Mouse (Mus musculus) liver, embryonic 13.5 days (tissue): ENCODE data around the gene Vps35. TPM values are rescaled to one million over a fixed set of nuclear protein-coding genes. Genes with fewer than 3 reads are reported as not detected.

Experiments used
- ATAC-seq: fragments of 200-750 bp; cut with Nextera tagmentation; 2 replicates; pipeline ENCODE4 v1.8.0; 2017; ENCODE audit warnings: low read depth, mild to moderate bottlenecking, moderate number of reproducible peaks, moderate library complexity
- DNase-seq: peaks from one replicate; pipeline ENCODE4 v3.0.0; 2022
- H3K27ac ChIP-seq: fragments of 300-500 bp; sonication (generic); 2 replicates; pipeline ENCODE4 v1.5.1; 2015; ENCODE audit warnings: moderate library complexity, mild to moderate bottlenecking, inconsistent platforms
- H3K27me3 ChIP-seq: fragments of 300-500 bp; sonication (generic); 2 replicates; pipeline ENCODE4 v1.6.1; 2015; ENCODE audit warnings: mild to moderate bottlenecking, inconsistent platforms
- H3K36me3 ChIP-seq: fragments of 300-500 bp; sonication (generic); 2 replicates; pipeline ENCODE4 v1.6.1; 2015; ENCODE audit warnings: mild to moderate bottlenecking, inconsistent platforms
- H3K4me1 ChIP-seq: fragments of 300-500 bp; sonication (generic); replicated peaks from 2 replicates; pipeline ENCODE4 v1.6.1; 2015; ENCODE audit warnings: inconsistent platforms
- H3K4me2 ChIP-seq: fragments of 300-500 bp; sonication (generic); 2 replicates; pipeline ENCODE4 v1.6.1; 2015; ENCODE audit warnings: inconsistent platforms, mild to moderate bottlenecking, moderate library complexity
- H3K4me3 ChIP-seq: fragments of 300-500 bp; sonication (generic); replicated peaks from 2 replicates; pipeline ENCODE4 v1.5.1; 2015; ENCODE audit warnings: mild to moderate bottlenecking, inconsistent platforms
- H3K9ac ChIP-seq: fragments of 300-500 bp; sonication (generic); 2 replicates; pipeline ENCODE4 v1.6.1; 2015; ENCODE audit warnings: mild to moderate bottlenecking, inconsistent platforms
- H3K9me3 ChIP-seq: fragments of 300-500 bp; sonication (generic); replicated peaks from 2 replicates; pipeline ENCODE4 v1.6.1; 2016; ENCODE audit warnings: inconsistent platforms
- WGBS: fragments of 180-500 bp; shearing (Covaris S2); methylation state at CpG from one replicate; pipeline ENCODE4 v1.1.7; 2015; ENCODE audit not compliant: insufficient replicate concordance; 5-methylcytosine and 5-hydroxymethylcytosine counted together
- polyA plus RNA-seq: library from polyadenylated mRNA; unstranded; fragments of >200 nt; fragmentation: Nextera tagmentation; extraction: Ambion mirVana; gene quantifications from 2 replicates; pipeline ENCODE4 v1.2.1, GENCODE M21; 2015

Vps35 gene
- polyA plus RNA-seq: 110 and 138 TPM in 2 replicates

DNA sequence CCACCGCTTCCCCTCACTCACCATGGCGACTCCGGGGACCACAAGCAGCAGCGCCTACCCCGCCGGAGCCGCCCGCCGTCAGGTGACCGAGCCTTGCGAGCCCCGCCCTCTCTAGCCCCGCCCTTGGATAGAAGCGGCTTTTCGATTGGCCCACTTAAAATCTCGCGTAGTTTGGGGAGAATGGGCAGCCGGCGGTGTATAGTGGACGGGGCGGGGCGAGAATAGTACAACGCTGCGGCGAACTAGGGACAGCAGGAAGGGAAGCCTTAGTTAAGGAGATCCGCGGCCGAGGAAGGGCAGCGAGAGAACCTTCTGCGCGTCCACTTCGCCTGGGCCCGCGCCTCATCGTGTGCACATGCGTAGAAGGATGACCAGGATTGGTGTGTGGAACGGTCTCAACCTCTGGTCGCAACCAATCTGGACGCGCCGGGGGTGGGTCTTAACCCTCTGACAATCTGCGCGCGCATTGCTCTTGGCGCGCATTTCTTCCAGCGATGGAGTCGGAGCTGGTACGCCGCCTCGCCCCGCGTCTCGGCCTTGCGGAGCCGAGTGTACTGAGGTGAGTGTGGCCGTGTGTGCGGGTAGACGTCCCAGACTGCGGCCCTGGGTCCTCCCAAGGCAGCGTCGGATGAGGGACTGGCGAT, at the start of gene Vps35, which contains the start of gene Orc6:
Gene Vps35 (minus strand): TSS at position 369 of the 644 bp plus-strand sequence.
Gene Orc6 (plus strand): TSS at position 199 of the 644 bp plus-strand sequence.
- WGBS: under 1% methylated on average over 63 of the region's 63 CpGs
- peak within 1 kb of the TSS; percentile 96 for H3K9ac ChIP-seq
- peak; percentile 94 for DNase-seq
- peak within 1 kb of the TSS; percentile 81 for H3K4me2 ChIP-seq
- peak within 1 kb of the TSS; percentile 91 for H3K27ac ChIP-seq
- peaks cover 29% of the 10 kb centered on the region for H3K36me3 ChIP-seq
- H3K27me3 ChIP-seq: no peaks in the 10 kb centered on the region
- peaks cover 43% of the 10 kb centered on the region for H3K4me1 ChIP-seq
- ATAC-seq: peak; percentile 96
- peak within 1 kb of the TSS; percentile 98 for H3K4me3 ChIP-seq
- H3K9me3 ChIP-seq: no peaks in the 10 kb centered on the region

DNA sequence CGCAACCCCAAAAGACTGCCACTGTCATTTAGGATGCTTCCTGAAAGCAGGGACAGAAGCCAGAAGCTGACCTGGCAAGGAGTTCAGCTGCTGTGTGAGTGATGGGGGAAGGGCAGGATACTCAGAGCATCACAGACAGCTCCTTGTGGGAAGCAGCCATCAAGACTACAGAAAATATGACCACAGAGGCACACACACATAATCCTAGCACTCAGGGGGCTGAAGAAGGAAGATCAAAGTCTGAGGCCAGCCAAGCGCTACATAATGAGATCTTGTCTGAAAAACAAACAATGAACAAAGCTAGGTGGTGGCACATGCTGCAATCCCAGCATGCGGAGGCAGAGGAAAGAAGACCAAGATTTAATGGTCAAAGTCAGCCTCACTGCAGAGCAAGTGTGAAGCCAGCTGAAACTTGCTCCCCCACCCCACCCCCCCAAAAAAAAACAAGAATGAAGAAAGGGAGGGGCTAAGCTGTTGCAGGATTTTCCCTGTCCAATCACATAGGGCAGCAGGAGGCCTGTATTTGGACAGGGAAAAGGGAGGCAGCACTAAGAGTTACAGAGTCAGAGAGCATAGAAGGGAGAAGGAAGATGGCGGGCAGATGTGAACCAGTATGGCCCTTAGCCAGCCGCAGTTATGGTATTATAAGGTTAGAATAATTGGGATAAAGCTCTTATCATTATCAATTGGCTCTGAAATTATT, 40.4 kb upstream of the Vps35 start:
- no peak overlapping the region for H3K4me2 ChIP-seq
- peaks cover 53% of the 10 kb centered on the region for H3K36me3 ChIP-seq
- DNase-seq: no peak
- peaks cover 18% of the 10 kb centered on the region for H3K4me1 ChIP-seq
- no peak overlapping the region for H3K9ac ChIP-seq
- no peak overlapping the region for H3K27ac ChIP-seq
- no peak for ATAC-seq
- WGBS: 87% methylated on average over 5 of the region's 5 CpGs
- H3K9me3 ChIP-seq: no peaks in the 10 kb centered on the region
- no peak overlapping the region for H3K4me3 ChIP-seq
- H3K27me3 ChIP-seq: no peaks in the 10 kb centered on the region

DNA sequence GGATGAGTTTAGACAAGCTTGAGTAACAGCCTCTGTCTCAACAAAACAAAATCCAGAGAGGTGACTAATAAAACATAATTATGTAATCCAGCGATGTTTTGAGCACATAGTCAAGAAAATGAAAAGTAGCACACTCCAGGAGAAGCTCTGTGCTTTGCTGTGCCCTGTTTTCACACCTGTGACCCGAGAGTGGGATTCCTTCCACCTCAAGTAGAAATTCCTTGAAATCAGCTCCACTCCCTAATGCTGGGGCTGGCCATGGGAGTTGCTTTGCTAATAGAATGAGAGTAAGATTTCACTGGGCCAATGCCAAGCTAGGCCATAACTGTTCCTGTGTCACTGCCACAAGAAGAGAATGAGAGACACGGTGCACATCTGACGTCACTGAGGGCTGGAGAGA, 38.1 kb upstream of the Vps35 start:
- no peaks in the 10 kb centered on the region for H3K27me3 ChIP-seq
- H3K4me2 ChIP-seq: no peak overlapping the region
- DNase-seq: no peak
- no peak overlapping the region for H3K27ac ChIP-seq
- H3K36me3 ChIP-seq: peaks cover 49% of the 10 kb centered on the region
- H3K9ac ChIP-seq: no peak overlapping the region
- ATAC-seq: no peak
- no peak overlapping the region for H3K4me3 ChIP-seq
- H3K4me1 ChIP-seq: peaks cover 22% of the 10 kb centered on the region
- H3K9me3 ChIP-seq: no peaks in the 10 kb centered on the region
- WGBS: 82% methylated on average over 4 of the region's 4 CpGs

DNA sequence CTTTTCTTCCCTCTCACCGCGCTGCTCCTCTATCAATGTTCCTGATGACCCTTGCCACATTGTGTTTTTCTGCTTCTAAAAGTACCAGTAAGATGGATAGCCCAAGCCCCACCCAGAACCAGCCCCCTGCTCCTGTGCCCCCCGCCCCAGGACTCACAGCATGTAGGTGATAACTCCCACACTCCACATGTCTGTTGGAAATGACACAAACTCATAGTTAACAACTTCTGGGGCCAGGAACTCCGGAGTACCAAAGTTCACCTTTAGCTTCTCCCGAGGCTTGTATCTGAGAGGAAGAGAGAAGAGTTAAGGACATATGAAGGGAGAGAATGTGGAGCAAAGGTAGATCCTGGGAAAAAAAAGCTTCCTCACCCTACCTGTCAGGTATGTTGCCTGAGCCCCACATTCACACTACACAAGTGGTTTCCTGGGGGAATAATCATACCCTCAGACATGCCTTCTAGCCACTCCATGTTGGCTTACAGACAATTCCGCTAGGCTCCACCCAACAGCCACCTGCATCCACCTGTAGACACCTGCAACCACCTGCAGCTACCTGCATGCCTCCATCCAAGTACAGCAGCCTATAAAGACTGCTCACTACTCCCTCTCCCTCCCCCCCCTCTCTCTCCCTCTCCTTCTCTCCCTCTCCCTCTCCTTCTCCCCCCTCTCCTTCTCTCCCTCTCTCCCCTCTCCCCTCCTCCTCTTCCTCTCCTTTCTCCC, 36.8 kb upstream of the Vps35 start:
- Histone ChIP-seq H3K9me3 (no peaks in the 10 kb centered on the region), H3K27me3 (no peaks in the 10 kb centered on the region), H3K9ac (no peak overlapping the region), H3K27ac (peak overlapping the region; percentile 69), H3K4me1 (peaks cover 22% of the 10 kb centered on the region), H3K4me3 (no peak overlapping the region), H3K4me2 (no peak overlapping the region), H3K36me3 (peaks cover 46% of the 10 kb centered on the region)
- no peak for ATAC-seq
- WGBS: 72% methylated on average over 6 of the region's 6 CpGs
- DNase-seq: peak; percentile 35

DNA sequence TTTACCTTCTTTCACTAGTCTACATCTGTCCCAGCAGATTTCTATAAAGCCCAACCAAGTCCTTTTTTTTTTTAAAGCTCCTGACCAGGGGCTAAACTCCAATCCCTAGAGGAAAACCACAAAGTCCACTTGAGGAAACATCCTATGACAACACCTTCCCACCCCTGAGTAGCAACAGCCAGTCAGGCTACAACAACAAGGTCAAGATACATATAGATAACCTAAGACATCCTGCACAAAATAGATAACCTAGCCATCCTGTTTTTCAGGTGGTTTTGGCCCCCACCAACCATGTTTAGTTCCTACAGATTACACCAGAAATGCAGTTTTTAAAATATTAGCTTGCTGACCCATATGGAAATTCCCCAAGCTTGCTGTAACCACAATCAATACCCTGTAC, 35.5 kb upstream of the Vps35 start:
- Histone ChIP-seq H3K9ac (no peak overlapping the region), H3K9me3 (no peaks in the 10 kb centered on the region), H3K4me1 (peaks cover 22% of the 10 kb centered on the region), H3K36me3 (peaks cover 35% of the 10 kb centered on the region), H3K4me3 (no peak overlapping the region), H3K27ac (no peak overlapping the region), H3K4me2 (no peak overlapping the region), H3K27me3 (no peaks in the 10 kb centered on the region)
- no peak for DNase-seq
- ATAC-seq: peak; percentile 71

DNA sequence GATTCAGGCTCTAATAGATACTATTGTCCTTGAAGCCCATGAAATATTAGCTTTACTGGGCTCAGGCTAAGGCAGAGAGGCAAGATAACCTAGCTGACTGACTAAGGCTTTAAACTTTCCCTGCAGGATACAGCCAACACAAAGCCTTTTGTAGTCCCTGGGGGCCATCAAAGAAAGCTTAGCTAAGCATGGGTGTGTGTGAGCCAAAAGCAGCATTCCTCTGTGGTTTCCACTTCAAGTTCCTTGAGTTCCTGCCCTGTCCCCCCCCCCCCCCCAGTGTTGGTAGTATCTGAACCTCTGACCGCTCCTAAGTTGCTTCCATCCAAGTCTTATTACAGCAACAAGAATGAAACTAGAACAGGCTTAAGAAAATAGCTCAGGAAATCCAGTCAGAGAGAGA, 29.9 kb upstream of the Vps35 start:
- Histone ChIP-seq H3K27me3 (no peaks in the 10 kb centered on the region), H3K9me3 (no peaks in the 10 kb centered on the region), H3K9ac (no peak overlapping the region), H3K4me3 (no peak overlapping the region), H3K27ac (no peak overlapping the region), H3K4me1 (no peaks in the 10 kb centered on the region; the same call in 1 of the 2 replicates), H3K36me3 (peaks cover 58% of the 10 kb centered on the region), H3K4me2 (no peak overlapping the region)
- DNase-seq (no peak), ATAC-seq (no peak)
- WGBS: 95% methylated on average over 1 of the region's 1 CpGs

DNA sequence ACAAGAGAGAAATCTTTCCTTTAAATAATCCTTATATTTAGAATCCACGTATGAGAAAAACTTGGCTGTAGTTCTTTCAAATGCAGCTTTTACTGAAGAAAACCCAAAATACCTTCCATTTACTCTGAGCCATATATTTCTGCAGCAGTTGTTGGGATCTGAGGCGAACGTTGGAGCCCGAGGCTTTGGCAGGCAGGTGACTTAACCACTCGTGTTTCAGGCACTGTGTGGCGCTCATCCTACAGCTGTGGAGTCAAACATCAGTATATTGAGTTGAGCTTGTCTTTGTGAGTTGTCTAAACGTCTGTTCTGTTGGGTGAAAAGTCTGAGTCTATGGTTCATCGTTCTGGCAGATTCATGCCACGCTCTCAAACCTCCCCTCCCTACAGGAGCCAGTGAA, 27.4 kb upstream of the Vps35 start:
- Histone ChIP-seq H3K9me3 (no peaks in the 10 kb centered on the region), H3K4me3 (no peak overlapping the region), H3K4me1 (peaks cover 11% of the 10 kb centered on the region; the same call in 1 of the 2 replicates), H3K36me3 (peaks cover 71% of the 10 kb centered on the region), H3K4me2 (no peak overlapping the region), H3K27me3 (no peaks in the 10 kb centered on the region), H3K27ac (no peak overlapping the region), H3K9ac (no peak overlapping the region)
- DNase-seq: no peak
- 78% methylated on average over 9 of the region's 9 CpGs for WGBS
- ATAC-seq: no peak

DNA sequence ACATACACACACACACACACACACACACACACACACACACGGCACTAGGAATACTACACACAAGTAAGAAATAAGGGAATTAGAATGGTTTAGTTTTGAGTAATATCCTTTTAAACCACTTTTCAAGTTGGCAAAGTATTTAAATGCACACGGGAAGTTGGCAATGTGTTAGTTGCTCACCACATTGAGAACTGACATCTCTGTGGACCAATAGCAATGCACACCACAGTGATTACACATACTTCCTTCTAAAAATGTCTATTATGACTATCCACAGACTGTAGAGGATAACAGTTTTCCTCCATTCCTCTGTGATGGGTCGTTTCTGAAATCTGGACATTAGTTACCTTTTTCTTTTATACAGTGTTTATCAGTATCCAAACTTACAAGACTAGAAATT, 23.5 kb upstream of the Vps35 start:
- peaks cover 33% of the 10 kb centered on the region for H3K4me1 ChIP-seq
- H3K27ac ChIP-seq: no peak overlapping the region
- ATAC-seq (no peak), DNase-seq (no peak)
- no peak overlapping the region for H3K4me2 ChIP-seq
- peaks cover 2% of the 10 kb centered on the region; the same call in 1 of the 2 replicates for H3K9me3 ChIP-seq
- no peak overlapping the region for H3K9ac ChIP-seq
- no peaks in the 10 kb centered on the region for H3K27me3 ChIP-seq
- WGBS: 68% methylated on average over 3 of the region's 3 CpGs
- H3K36me3 ChIP-seq: peaks cover 64% of the 10 kb centered on the region
- no peak overlapping the region for H3K4me3 ChIP-seq

DNA sequence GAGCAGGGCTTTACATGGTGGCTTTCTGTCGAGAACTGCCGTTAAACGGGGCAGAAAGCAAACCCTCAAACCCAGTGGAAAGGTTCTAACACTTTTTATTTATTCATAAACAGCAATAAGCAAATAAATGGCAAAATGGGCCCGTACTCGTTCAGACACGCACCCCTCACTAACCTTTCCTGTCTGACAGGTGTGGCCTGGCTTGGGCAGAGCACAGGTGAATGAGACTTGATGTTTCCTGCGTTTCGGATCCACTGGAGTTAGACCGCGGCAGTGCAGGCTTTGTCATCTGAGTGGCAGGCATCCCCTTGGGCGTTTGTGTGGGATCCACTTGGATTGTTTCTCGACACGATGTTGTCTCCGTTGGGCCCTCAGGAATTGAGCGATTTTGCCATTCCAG, 22.4 kb upstream of the Vps35 start:
- H3K36me3 ChIP-seq: peaks cover 53% of the 10 kb centered on the region
- DNase-seq: no peak
- 86% methylated on average over 15 of the region's 15 CpGs for WGBS

DNA sequence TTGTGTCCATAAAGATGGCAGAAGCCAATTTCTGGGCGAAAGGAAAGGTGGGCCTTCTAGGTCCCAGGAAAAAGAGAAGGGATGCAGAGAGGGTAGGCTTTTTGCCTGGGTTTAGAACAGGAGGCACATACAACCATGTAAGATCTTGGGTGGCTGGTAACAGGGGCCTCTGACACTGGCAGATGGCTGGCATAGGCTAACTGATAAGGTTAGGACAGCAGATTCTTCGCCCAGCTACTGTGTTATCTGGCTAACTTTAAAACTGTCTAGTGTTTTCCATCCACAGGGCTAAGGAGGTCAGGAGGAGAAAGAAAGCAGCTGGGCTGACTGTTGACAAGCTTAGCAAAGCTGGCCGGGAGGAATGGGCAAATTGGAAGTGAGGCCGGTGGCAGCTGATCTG, 18.9 kb upstream of the Vps35 start:
- ATAC-seq (peak; percentile 100), DNase-seq (peak; percentile 65)
- H3K36me3 ChIP-seq: peaks cover 19% of the 10 kb centered on the region
- H3K4me2 ChIP-seq: peak overlapping the region; percentile 63
- H3K9me3 ChIP-seq: peaks cover 3% of the 10 kb centered on the region; the same call in 1 of the 2 replicates
- no peaks in the 10 kb centered on the region for H3K27me3 ChIP-seq
- peak overlapping the region; percentile 59 for H3K9ac ChIP-seq
- H3K27ac ChIP-seq: peak overlapping the region; percentile 91
- peaks cover 34% of the 10 kb centered on the region for H3K4me1 ChIP-seq
- H3K4me3 ChIP-seq: peak overlapping the region; percentile 17
- 50% methylated on average over 4 of the region's 4 CpGs for WGBS

More for the DNA sequence above, 22.4 kb upstream of the Vps35 start:
- H3K4me2 ChIP-seq: no peak overlapping the region
- no peak overlapping the region for H3K4me3 ChIP-seq
- H3K27ac ChIP-seq: no peak overlapping the region
- peaks cover 37% of the 10 kb centered on the region for H3K4me1 ChIP-seq
- H3K9ac ChIP-seq: no peak overlapping the region
- H3K27me3 ChIP-seq: no peaks in the 10 kb centered on the region
- no peak for ATAC-seq
- peaks cover 3% of the 10 kb centered on the region; the same call in 1 of the 2 replicates for H3K9me3 ChIP-seq

DNA sequence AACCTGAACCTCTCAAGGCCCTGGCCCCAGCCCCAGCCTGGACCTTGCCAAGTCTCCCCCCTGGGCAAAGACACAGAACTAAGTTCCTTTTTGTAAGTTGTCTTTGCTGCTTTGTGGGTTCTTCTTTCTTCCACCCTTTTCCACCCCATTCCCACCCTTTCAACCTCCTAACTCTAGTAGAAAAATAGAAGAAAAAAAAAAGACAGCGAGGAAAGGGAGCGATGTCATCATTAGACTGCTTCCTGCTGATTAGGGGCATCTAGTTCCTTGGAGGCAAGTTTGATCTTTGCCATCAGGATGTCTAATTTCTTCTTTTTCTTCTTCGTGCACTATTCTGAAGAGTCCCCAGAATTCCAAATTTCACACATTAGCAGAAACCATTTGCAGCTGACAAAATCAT, 13.4 kb upstream of the Vps35 start:
- 22% methylated on average over 3 of the region's 3 CpGs for WGBS
- ATAC-seq (no peak), DNase-seq (no peak)
- H3K4me1 ChIP-seq: peaks cover 12% of the 10 kb centered on the region
- no peak overlapping the region for H3K4me3 ChIP-seq
- H3K27ac ChIP-seq: peak overlapping the region; percentile 36; the same call in 1 of the 2 replicates
- peaks cover 19% of the 10 kb centered on the region for H3K36me3 ChIP-seq
- no peak overlapping the region for H3K9ac ChIP-seq
- no peaks in the 10 kb centered on the region for H3K27me3 ChIP-seq
- no peak overlapping the region for H3K4me2 ChIP-seq
- peaks cover under 1% of the 10 kb centered on the region; the same call in 1 of the 2 replicates for H3K9me3 ChIP-seq
